Mouse (Mus musculus): Measurements from ENCODE around the gene Prdm16. TPM values are rescaled to one million over a fixed set of nuclear protein-coding genes. Genes with fewer than 3 reads are reported as not detected.

Prdm16 gene
- polyA plus RNA-seq, 1 experiment from 2014 or later: 23.2 TPM

DNA sequence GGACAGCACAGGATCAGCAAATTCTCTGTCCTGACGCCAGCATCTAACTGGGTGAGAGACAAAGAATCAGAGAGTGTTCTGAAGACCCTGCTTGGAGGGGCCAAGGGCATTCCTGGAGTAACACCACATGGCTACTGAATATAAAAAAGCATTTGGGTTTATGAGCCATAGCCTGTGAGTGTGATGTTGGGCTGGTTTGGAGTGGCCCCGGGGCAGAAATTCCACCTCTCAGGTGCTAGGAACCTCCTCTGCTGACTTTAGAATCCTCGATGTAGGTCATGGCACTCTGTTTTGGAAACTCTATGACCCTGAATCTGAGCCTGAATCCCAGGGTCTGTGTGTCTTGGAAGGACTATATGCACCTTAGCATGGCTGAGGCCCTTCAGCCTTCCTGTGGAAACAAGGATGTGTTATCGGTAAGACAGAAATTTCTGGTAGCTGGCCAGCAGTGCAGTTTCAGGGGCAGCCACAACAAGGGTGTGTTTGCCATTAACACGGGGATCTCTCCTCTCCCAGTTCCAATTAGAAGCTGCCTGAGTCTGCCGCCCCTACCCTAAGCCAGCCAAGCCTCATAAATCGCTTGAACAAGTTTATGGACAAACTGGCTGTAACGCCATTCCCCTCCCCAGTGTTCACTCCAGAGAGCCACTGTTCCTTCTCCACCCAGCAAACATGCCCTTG is 34.7 kb upstream of the Prdm16 start:
- no peak for ATAC-seq (ENCODE audit: insufficient read depth, low FRiP score)
- Histone ChIP-seq H3K27ac (ENCODE audit: low read length) (no peak overlapping the region), H3K4me3 (replicated peaks; ENCODE audit: low read length) (no peak overlapping the region), H3K36me3 (ENCODE audit: control insufficient read depth, insufficient read depth, low read length) (no peaks in the 10 kb centered on the region), H3K4me1 (ENCODE audit: control insufficient read depth, insufficient read depth, low read length) (no peaks in the 10 kb centered on the region), H3K9ac (ENCODE audit: low read length) (no peak overlapping the region), H3K9me3 (replicated peaks; ENCODE audit: control insufficient read depth, low read length) (no peaks in the 10 kb centered on the region), H3K4me2 (ENCODE audit: low read depth, low read length) (no peak overlapping the region), H3K27me3 (ENCODE audit: control insufficient read depth, insufficient read depth, low read length) (no peaks in the 10 kb centered on the region; the same call in 1 of the 2 replicates)
- 62% methylated on average over 8 of the region's 8 CpGs for WGBS

DNA sequence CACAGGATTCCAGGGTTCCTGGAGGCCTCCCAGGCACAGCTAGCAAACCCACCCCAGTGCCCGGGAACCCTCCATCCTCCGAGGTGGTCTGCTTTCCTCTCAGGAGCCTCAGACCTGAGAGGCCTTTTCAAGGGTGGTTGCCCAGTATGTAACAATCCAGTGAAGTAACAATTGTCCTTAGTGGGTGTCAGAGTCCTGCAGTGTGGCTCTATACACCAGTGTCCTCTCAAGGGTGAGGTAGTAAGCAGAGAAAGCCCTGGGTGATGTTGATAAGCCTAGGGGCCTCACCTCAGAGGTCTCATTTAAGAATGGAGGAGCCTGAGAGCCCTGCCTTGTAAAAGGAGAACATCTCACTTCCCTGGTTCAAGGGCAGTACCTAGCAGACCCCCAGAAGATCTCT is 31.1 kb upstream of the Prdm16 start, which contains the start of gene Actrt2:
Gene Actrt2, minus strand, starts transcription at position 101 of the 400 bp plus-strand sequence.
- no peak for ATAC-seq (ENCODE audit: insufficient read depth, low FRiP score)
- Histone ChIP-seq H3K4me2 (ENCODE audit: low read depth, low read length) (no peak within 1 kb of the TSS), H3K36me3 (ENCODE audit: control insufficient read depth, insufficient read depth, low read length) (no peaks in the 10 kb centered on the region), H3K4me3 (replicated peaks; ENCODE audit: low read length) (no peak within 1 kb of the TSS), H3K9me3 (replicated peaks; ENCODE audit: control insufficient read depth, low read length) (no peaks in the 10 kb centered on the region), H3K4me1 (ENCODE audit: control insufficient read depth, insufficient read depth, low read length) (no peaks in the 10 kb centered on the region), H3K9ac (ENCODE audit: low read length) (no peak within 1 kb of the TSS), H3K27me3 (ENCODE audit: control insufficient read depth, insufficient read depth, low read length) (no peaks in the 10 kb centered on the region), H3K27ac (ENCODE audit: low read length) (no peak within 1 kb of the TSS)
- WGBS: 74% methylated on average over 2 of the region's 2 CpGs

DNA sequence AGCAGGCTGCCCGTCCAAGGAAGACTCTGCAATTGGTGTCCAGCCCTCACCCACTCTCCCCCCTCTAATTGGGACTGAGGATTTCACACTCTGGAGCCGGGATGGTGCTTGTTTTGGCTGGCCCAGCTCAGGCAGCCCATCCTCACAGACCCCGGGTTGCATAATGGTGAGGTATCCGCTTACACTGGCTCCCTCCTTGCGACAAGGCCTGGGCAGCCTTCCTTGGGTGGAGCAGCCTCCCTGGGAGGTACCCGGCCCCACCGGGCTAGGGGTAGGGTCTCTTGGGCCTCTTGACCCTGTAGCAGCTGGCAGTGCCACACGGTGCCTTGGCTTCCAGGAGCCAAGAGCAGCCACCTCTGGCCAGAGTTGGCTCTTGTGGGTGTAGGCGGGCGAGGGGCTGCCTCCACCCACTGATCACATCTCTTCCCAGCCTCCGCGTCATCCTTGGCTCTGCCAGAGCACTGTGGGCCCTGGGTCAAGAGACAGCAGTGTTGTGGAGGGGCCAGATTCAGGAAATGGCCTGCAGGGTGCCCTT is 26.1 kb upstream of the Prdm16 start:
- Histone ChIP-seq H3K9ac (ENCODE audit: low read length) (no peak overlapping the region), H3K27me3 (ENCODE audit: control insufficient read depth, insufficient read depth, low read length) (no peaks in the 10 kb centered on the region; the same call in 1 of the 2 replicates), H3K36me3 (ENCODE audit: control insufficient read depth, insufficient read depth, low read length) (no peaks in the 10 kb centered on the region), H3K27ac (ENCODE audit: low read length) (no peak overlapping the region), H3K4me2 (ENCODE audit: low read depth, low read length) (no peak overlapping the region), H3K9me3 (replicated peaks; ENCODE audit: control insufficient read depth, low read length) (no peaks in the 10 kb centered on the region), H3K4me1 (ENCODE audit: control insufficient read depth, insufficient read depth, low read length) (no peaks in the 10 kb centered on the region), H3K4me3 (replicated peaks; ENCODE audit: low read length) (no peak overlapping the region)
- 71% methylated on average over 12 of the region's 12 CpGs for WGBS
- peak; percentile 23; the same call in 1 of the 2 replicates for ATAC-seq (ENCODE audit: insufficient read depth, low FRiP score)

DNA sequence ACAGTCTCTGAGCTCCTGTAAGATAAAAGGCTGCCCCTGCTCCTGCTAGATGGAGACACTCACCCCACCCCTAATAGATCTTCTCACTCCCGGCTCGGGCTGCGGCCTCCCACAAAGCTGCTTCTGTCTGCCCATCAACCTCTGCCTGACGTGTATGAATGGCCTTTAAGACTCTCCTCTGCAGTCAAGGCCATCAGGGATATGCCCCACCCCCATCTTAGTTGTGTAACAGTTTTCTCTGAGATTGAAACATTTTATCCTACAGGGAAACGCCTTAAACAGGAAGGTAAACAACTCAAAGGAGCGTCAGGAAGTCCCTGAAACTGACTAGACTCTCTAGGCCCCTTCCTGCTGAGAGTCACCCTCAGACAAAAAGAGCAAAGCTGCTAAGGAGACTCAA is 24.6 kb upstream of the Prdm16 start:
- Histone ChIP-seq H3K9ac (ENCODE audit: low read length) (no peak overlapping the region), H3K36me3 (ENCODE audit: control insufficient read depth, insufficient read depth, low read length) (no peaks in the 10 kb centered on the region), H3K9me3 (replicated peaks; ENCODE audit: control insufficient read depth, low read length) (no peaks in the 10 kb centered on the region), H3K4me2 (ENCODE audit: low read depth, low read length) (no peak overlapping the region), H3K4me3 (replicated peaks; ENCODE audit: low read length) (no peak overlapping the region), H3K27ac (ENCODE audit: low read length) (no peak overlapping the region), H3K27me3 (ENCODE audit: control insufficient read depth, insufficient read depth, low read length) (no peaks in the 10 kb centered on the region; the same call in 1 of the 2 replicates), H3K4me1 (ENCODE audit: control insufficient read depth, insufficient read depth, low read length) (no peaks in the 10 kb centered on the region)
- WGBS: 34% methylated on average over 6 of the region's 6 CpGs
- no peak for ATAC-seq (ENCODE audit: insufficient read depth, low FRiP score)

DNA sequence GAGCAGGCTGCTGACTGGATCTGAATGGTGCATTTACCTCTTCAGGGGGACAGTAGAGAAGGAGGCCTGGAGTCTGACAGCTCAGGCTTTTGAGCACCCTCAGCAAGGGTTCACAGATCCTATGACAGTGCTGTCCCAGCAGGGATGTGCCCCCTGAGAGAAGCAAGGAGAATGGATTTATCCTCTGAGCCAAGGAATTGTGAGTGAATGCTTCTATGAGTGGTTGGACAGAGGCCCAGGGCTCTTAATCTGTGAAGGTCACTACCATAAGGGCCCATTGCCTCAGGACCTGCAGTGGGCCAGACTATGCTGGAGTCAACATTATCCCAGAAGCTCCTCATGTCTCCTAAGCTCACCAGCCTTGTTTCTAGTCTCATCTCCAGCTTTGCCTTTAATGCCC is 23.4 kb upstream of the Prdm16 start:
- Histone ChIP-seq H3K4me1 (ENCODE audit: control insufficient read depth, insufficient read depth, low read length) (no peaks in the 10 kb centered on the region), H3K27me3 (ENCODE audit: control insufficient read depth, insufficient read depth, low read length) (no peaks in the 10 kb centered on the region; the same call in 1 of the 2 replicates), H3K27ac (ENCODE audit: low read length) (no peak overlapping the region), H3K36me3 (ENCODE audit: control insufficient read depth, insufficient read depth, low read length) (no peaks in the 10 kb centered on the region), H3K9ac (ENCODE audit: low read length) (no peak overlapping the region), H3K9me3 (replicated peaks; ENCODE audit: control insufficient read depth, low read length) (no peaks in the 10 kb centered on the region), H3K4me3 (replicated peaks; ENCODE audit: low read length) (no peak overlapping the region), H3K4me2 (ENCODE audit: low read depth, low read length) (no peak overlapping the region)
- ATAC-seq (ENCODE audit: insufficient read depth, low FRiP score): no peak

DNA sequence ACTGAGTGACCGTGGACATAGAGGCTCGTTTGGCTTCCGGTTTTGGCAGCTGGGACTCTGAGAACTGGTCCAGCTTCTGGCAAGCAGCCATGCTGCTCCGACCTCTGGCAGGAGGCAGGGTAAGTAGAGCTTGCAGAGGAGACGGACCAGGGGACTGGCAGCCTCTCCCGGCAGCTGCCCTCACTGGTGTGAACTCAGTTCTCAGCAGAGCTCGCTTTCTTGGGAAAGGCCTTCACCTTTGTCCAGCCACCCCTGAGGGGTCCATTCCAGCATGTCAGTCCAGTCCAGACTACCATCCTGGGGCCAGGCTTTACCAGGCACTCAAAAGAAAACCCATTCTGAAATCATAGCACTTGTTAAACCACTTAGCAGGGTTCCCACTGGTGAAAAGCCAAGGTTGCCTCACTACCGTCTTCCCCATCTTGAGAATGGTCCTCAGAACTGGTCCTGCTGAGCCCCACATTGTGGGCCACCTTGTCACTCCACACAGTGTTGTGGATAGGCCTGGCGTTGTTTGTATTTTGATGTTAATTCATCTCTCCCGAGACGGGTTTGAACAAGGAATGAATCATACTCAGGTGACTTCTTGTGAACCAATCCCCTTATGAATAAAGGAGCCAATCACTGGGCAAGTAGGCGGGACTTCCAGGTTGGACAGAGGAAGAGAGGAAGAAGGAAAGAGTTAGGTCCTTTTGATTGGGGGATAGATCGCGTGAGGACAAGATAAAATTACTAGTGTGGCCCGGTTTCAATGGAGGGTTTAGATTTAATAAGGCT is 18.6 kb upstream of the Prdm16 start:
- no peak overlapping the region for H3K9ac ChIP-seq (ENCODE audit: low read length)
- no peak overlapping the region for H3K4me2 ChIP-seq (ENCODE audit: low read depth, low read length)
- no peaks in the 10 kb centered on the region for H3K4me1 ChIP-seq (ENCODE audit: control insufficient read depth, insufficient read depth, low read length)
- 72% methylated on average over 15 of the region's 15 CpGs for WGBS
- H3K9me3 ChIP-seq (replicated peaks; ENCODE audit: control insufficient read depth, low read length): no peaks in the 10 kb centered on the region
- no peaks in the 10 kb centered on the region for H3K36me3 ChIP-seq (ENCODE audit: control insufficient read depth, insufficient read depth, low read length)
- no peak overlapping the region for H3K4me3 ChIP-seq (replicated peaks; ENCODE audit: low read length)
- no peak overlapping the region for H3K27ac ChIP-seq (ENCODE audit: low read length)
- H3K27me3 ChIP-seq (ENCODE audit: control insufficient read depth, insufficient read depth, low read length): no peaks in the 10 kb centered on the region
- no peak for ATAC-seq (ENCODE audit: insufficient read depth, low FRiP score)

DNA sequence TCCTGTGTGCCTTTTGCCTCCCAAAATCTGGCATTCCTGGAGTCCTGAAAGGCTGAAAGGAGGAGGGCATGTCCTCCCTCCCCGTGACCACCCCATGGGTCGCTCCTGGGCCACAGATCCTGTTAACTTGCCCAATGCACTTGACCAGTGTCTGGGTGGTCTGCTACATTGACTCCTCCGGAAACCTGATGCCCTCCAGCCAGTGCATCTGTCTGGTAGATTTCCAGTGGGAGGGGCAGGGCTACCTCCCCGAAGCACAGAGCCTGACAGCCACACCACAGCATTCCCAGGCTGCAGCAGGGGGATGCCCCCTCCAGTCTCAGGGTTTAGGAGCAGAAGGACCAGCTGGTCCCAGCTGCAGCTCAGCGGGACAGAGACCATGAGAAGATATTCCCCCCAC is 15.8 kb upstream of the Prdm16 start:
- H3K9me3 ChIP-seq (replicated peaks; ENCODE audit: control insufficient read depth, low read length): peaks cover 1% of the 10 kb centered on the region; the same call in 1 of the 2 replicates
- no peak overlapping the region for H3K27ac ChIP-seq (ENCODE audit: low read length)
- no peaks in the 10 kb centered on the region for H3K36me3 ChIP-seq (ENCODE audit: control insufficient read depth, insufficient read depth, low read length)
- H3K4me3 ChIP-seq (replicated peaks; ENCODE audit: low read length): no peak overlapping the region
- WGBS: 21% methylated on average over 5 of the region's 5 CpGs
- no peak for ATAC-seq (ENCODE audit: insufficient read depth, low FRiP score)
- no peaks in the 10 kb centered on the region for H3K27me3 ChIP-seq (ENCODE audit: control insufficient read depth, insufficient read depth, low read length)
- H3K4me2 ChIP-seq (ENCODE audit: low read depth, low read length): no peak overlapping the region
- H3K4me1 ChIP-seq (ENCODE audit: control insufficient read depth, insufficient read depth, low read length): no peaks in the 10 kb centered on the region
- no peak overlapping the region for H3K9ac ChIP-seq (ENCODE audit: low read length)

DNA sequence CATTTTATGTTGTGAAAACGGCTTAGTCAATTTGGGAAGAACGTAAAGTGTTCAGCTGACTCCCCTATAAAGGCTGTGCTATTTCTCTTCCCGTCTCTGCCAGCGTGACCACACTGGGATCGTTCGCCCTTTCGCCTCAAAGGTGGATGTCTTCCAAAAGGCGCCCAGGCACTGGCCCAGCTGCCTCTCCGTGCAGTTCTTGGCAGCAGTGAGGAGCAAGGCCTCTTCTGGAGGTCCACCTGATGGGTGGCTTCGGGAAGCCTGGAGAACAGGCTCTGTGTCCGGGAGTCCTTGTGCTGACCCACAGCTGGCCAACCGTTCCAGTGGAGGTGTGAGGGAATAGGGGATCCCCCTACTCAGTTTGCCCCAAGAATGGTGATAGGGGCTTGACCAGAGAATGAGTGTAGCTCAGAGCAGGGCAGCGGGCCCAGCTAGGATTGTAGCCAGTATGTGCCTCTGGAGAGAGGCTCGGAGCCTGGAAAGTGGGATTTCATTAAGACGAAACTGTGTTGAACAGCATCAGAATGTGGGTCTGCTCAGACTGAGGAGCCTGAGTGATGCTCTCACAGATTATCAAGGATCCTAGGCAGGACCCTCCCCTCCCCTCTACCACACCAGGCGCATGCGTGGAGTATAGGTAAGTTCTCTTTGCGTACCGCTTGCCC is 12.5 kb upstream of the Prdm16 start:
- H3K4me1 ChIP-seq (ENCODE audit: control insufficient read depth, insufficient read depth, low read length): no peaks in the 10 kb centered on the region
- no peak overlapping the region for H3K27ac ChIP-seq (ENCODE audit: low read length)
- no peak overlapping the region for H3K9ac ChIP-seq (ENCODE audit: low read length)
- ATAC-seq (ENCODE audit: insufficient read depth, low FRiP score): no peak
- WGBS: 82% methylated on average over 19 of the region's 19 CpGs
- H3K4me2 ChIP-seq (ENCODE audit: low read depth, low read length): no peak overlapping the region
- no peaks in the 10 kb centered on the region; the same call in none of the 2 replicates for H3K27me3 ChIP-seq (ENCODE audit: control insufficient read depth, insufficient read depth, low read length)
- H3K36me3 ChIP-seq (ENCODE audit: control insufficient read depth, insufficient read depth, low read length): no peaks in the 10 kb centered on the region
- peaks cover 7% of the 10 kb centered on the region for H3K9me3 ChIP-seq (replicated peaks; ENCODE audit: control insufficient read depth, low read length)
- H3K4me3 ChIP-seq (replicated peaks; ENCODE audit: low read length): no peak overlapping the region

DNA sequence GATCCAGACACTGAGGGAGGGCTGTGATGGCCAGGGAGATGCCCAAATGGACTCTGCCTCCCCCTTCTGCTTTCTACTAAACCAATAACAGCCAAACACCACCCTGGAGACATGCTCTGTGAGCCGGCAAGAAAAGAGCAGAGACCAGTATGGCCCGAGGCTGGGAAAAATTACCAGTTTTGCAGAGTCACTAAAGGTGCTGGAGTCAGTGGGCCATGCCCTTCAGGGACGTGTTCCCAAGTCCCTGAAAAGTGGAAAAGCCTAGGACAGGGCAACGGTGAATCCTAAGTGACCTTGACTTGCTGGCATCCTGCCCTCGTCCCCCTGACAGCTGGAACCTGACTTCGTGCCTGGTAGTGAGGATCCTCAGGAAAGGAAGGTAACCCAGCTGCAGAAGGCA is 5.8 kb upstream of the Prdm16 start:
- 13% methylated on average over 6 of the region's 6 CpGs for WGBS
- peaks cover 63% of the 10 kb centered on the region for H3K27me3 ChIP-seq (ENCODE audit: control insufficient read depth, insufficient read depth, low read length)

More for the DNA sequence above, 5.8 kb upstream of the Prdm16 start:
- no peak overlapping the region for H3K4me2 ChIP-seq (ENCODE audit: low read depth, low read length)
- H3K9ac ChIP-seq (ENCODE audit: low read length): no peak overlapping the region
- ATAC-seq (ENCODE audit: insufficient read depth, low FRiP score): no peak
- no peaks in the 10 kb centered on the region for H3K4me1 ChIP-seq (ENCODE audit: control insufficient read depth, insufficient read depth, low read length)
- no peak overlapping the region for H3K4me3 ChIP-seq (replicated peaks; ENCODE audit: low read length)
- peaks cover 6% of the 10 kb centered on the region for H3K9me3 ChIP-seq (replicated peaks; ENCODE audit: control insufficient read depth, low read length)
- no peak overlapping the region for H3K27ac ChIP-seq (ENCODE audit: low read length)
- no peaks in the 10 kb centered on the region for H3K36me3 ChIP-seq (ENCODE audit: control insufficient read depth, insufficient read depth, low read length)
